16 mouse cellular contexts compared by ENCODE assay signal in genomic region chr3:133158260-133158659, GRCm38 (mm10).
DNase-seq lines count a peak whose midpoint lies in the region; ATAC-seq and TF ChIP-seq lines count a peak whose summit lies in the region.
"Had no signal": no experiment of that assay in that cellular context is flagged by ENCODE, and none has a peak within 500 bp of the region (broad histone marks: within the 10 kb centered on the region; RNA-seq: fewer than 3 reads in every experiment).

No protein-coding gene starts in this region.

- H3K9ac ChIP-seq in midbrain, postnatal 0 days (replicated peaks; ENCODE audit: low read length, poor library complexity, severe bottlenecking) = no peak overlapping the region
- no peak overlapping the region for H3K9ac ChIP-seq in stomach, embryonic 16.5 days (ENCODE audit: low read length)
- no peak overlapping the region for H3K9ac ChIP-seq in heart, adult 2 months (ENCODE audit: low read depth, low read length)
- H3K9ac ChIP-seq: heart, embryonic 15.5 days; hindbrain, embryonic 14.5 days; liver, embryonic 14.5 days had no signal

- no peak overlapping the region for H3K4me2 ChIP-seq in midbrain, postnatal 0 days (ENCODE audit: low read depth, low read length, poor library complexity, severe bottlenecking)
- H3K4me2 ChIP-seq in stomach, embryonic 16.5 days (ENCODE audit: low read depth, low read length) = no peak overlapping the region
- H3K4me2 ChIP-seq: heart, embryonic 15.5 days; hindbrain, embryonic 14.5 days had no signal

- H3K9me3 ChIP-seq in midbrain, postnatal 0 days (ENCODE audit: low read length) = no peaks in the 10 kb centered on the region
- no peaks in the 10 kb centered on the region for H3K9me3 ChIP-seq in midbrain, embryonic 10.5 days (replicated peaks)
- no peaks in the 10 kb centered on the region for H3K9me3 ChIP-seq in stomach, embryonic 16.5 days (replicated peaks; ENCODE audit: control insufficient read depth, low read length)
- H3K9me3 ChIP-seq: heart, embryonic 15.5 days had no signal

- intact Hi-C loops in heart, adult 2 months (cut with DNase I) = no loop called here

- TF ChIP-seq EP300 in heart, adult 2 months (IDR thresholded peaks at IDR 0.05; ENCODE audit: insufficient read depth, low read depth, low read length) = no peak

- H3K79me2 ChIP-seq in heart, adult 2 months (replicated peaks; ENCODE audit: control insufficient read depth, insufficient read depth, low read length) = no peaks in the 10 kb centered on the region

- WGBS in midbrain, postnatal 0 days = 67% methylated on average over 5 of the region's 5 CpGs
- 88% methylated on average over 5 of the region's 5 CpGs for WGBS in midbrain, embryonic 10.5 days
- 40% methylated on average over 5 of the region's 5 CpGs for WGBS in stomach, embryonic 16.5 days
- 71% methylated on average over 5 of the region's 5 CpGs for WGBS in heart, adult 2 months

- TF ChIP-seq POLR2A in heart, adult 2 months (IDR thresholded peaks at IDR 0.05; ENCODE audit: insufficient read depth, low read depth, low read length) = no peak

- peak; percentile 7 for DNase-seq in embryo, embryonic 11 days
- DNase-seq in embryo, embryonic 9.5 days (ENCODE audit: extremely low spot score) = no peak
- DNase-seq in midbrain, postnatal 0 days (ENCODE audit: low spot score) = peak; percentile 40
- no peak for DNase-seq in midbrain, embryonic 10.5 days (ENCODE audit: low spot score)
- DNase-seq in gonadal fat pad, adult 2 months (ENCODE audit: low read depth) = peak; percentile 34
- DNase-seq in heart, adult 2 months = no peak
- DNase-seq in natural killer cell, adult 2 months (ENCODE audit: low spot score in 2 of 2) = no peak
- DNase-seq: adrenal gland, postnatal 14 days; gastrocnemius, postnatal 10 days; right cerebral cortex, adult 18-20 months; thymus, postnatal 25 days had no signal

- no peak for ATAC-seq in midbrain, postnatal 0 days (ENCODE audit: low FRiP score)
- ATAC-seq in stomach, embryonic 16.5 days (ENCODE audit: insufficient read depth, low FRiP score) = peak; percentile 76; the same call in 1 of the 2 replicates

- no peak for TF ChIP-seq CTCF in midbrain, postnatal 0 days (IDR thresholded peaks at IDR 0.05)
- TF ChIP-seq CTCF in heart, adult 2 months (IDR thresholded peaks at IDR 0.05) = no peak

- no peak overlapping the region for H3K4me3 ChIP-seq in midbrain, postnatal 0 days (ENCODE audit: low read depth, low read length)
- no peak overlapping the region for H3K4me3 ChIP-seq in midbrain, embryonic 10.5 days
- H3K4me3 ChIP-seq in stomach, embryonic 16.5 days (replicated peaks; ENCODE audit: low read length) = no peak overlapping the region
- H3K4me3 ChIP-seq in heart, adult 2 months = no peak overlapping the region
- H3K4me3 ChIP-seq: heart, embryonic 15.5 days had no signal

- no peaks in the 10 kb centered on the region for H3K27me3 ChIP-seq in midbrain, postnatal 0 days (ENCODE audit: insufficient read depth, low read length)
- no peaks in the 10 kb centered on the region for H3K27me3 ChIP-seq in midbrain, embryonic 10.5 days (ENCODE audit: low read depth, poor library complexity, severe bottlenecking)
- H3K27me3 ChIP-seq in stomach, embryonic 16.5 days (ENCODE audit: control insufficient read depth, insufficient read depth, low read length) = no peaks in the 10 kb centered on the region
- H3K27me3 ChIP-seq in heart, adult 2 months (ENCODE audit: control insufficient read depth, insufficient read depth, low read length) = no peaks in the 10 kb centered on the region
- H3K27me3 ChIP-seq: heart, embryonic 15.5 days had no signal

- H3K27ac ChIP-seq in midbrain, postnatal 0 days (ENCODE audit: low read depth, low read length) = no peak overlapping the region
- H3K27ac ChIP-seq in midbrain, embryonic 10.5 days (replicated peaks) = no peak overlapping the region
- no peak overlapping the region for H3K27ac ChIP-seq in stomach, embryonic 16.5 days (ENCODE audit: low read length)
- H3K27ac ChIP-seq in heart, adult 2 months = no peak overlapping the region
- H3K27ac ChIP-seq: heart, embryonic 15.5 days; hindbrain, embryonic 14.5 days; liver, embryonic 14.5 days; macrophage had no signal

- no peaks in the 10 kb centered on the region; the same call in 1 of the 2 replicates for H3K4me1 ChIP-seq in midbrain, postnatal 0 days (ENCODE audit: insufficient read depth, low read length)
- H3K4me1 ChIP-seq in midbrain, embryonic 10.5 days = peaks cover 12% of the 10 kb centered on the region
- peaks cover 3% of the 10 kb centered on the region; the same call in 1 of the 2 replicates for H3K4me1 ChIP-seq in stomach, embryonic 16.5 days (ENCODE audit: control insufficient read depth, insufficient read depth, low read length)
- H3K4me1 ChIP-seq in heart, adult 2 months (ENCODE audit: control insufficient read depth, insufficient read depth, low read length) = no peaks in the 10 kb centered on the region
- H3K4me1 ChIP-seq: heart, embryonic 15.5 days had no signal

- H3K36me3 ChIP-seq in midbrain, postnatal 0 days (ENCODE audit: insufficient read depth, low read length) = no peaks in the 10 kb centered on the region
- H3K36me3 ChIP-seq in midbrain, embryonic 10.5 days = no peaks in the 10 kb centered on the region
- no peaks in the 10 kb centered on the region for H3K36me3 ChIP-seq in stomach, embryonic 16.5 days (ENCODE audit: control insufficient read depth, insufficient read depth, low read length)
- H3K36me3 ChIP-seq in heart, adult 2 months (ENCODE audit: control insufficient read depth, insufficient read depth, low read length) = no peaks in the 10 kb centered on the region
- H3K36me3 ChIP-seq: heart, embryonic 15.5 days had no signal

Comparison
In these comparisons a context has a peak if more than half of its experiments do, and no peak if none do; other contexts are left out.
1. DNase-seq: peak in embryo, embryonic 11 days (single experiment), midbrain, postnatal 0 days (single experiment) and gonadal fat pad, adult 2 months (single experiment); none in embryo, embryonic 9.5 days (single experiment), midbrain, embryonic 10.5 days (single experiment), heart, adult 2 months (0 of 2) and natural killer cell, adult 2 months (0 of 2).